Mouse (Mus musculus): ENCODE results near the gene Gm4297. TPM values are rescaled to one million over a fixed set of nuclear protein-coding genes. Genes with fewer than 3 reads are reported as not detected.
"Not testable (repeated sequence)": the region's sequence is repeated elsewhere in the genome, so short reads cannot be mapped to it uniquely, and the experiment has no call there.

Gene Gm4297
- total RNA-seq (2022), result not detected

- DNase-seq (ENCODE audit: low spot score in 2 of 2), result not testable (repeated sequence)
Measured at GRCm38 (mm10) chrX:24574795-24575194, at the start of gene Gm4297. Gene Gm4297 (minus strand): TSS chrX:24574895.

Small RNA genes within 50 kb of the gene (microRNA-seq; reads per million reads assigned to microRNA genes)
- gene Gm27839 (0 reads per million in 2 experiments), gene Gm27910 (0 reads per million in 2 experiments)

Other genes starting within 250 kb of the Gm4297 start
- not detected for gene Gm5934, start 74.1 kb downstream of the Gm4297 start, total RNA-seq (2022)
- gene Gm5935, start 200.3 kb upstream of the Gm4297 start, total RNA-seq (2022), result not detected